Comparison of ENCODE assay signal across 12 mouse cellular contexts in genomic region chr8:104353186-104353585, GRCm38 (mm10). TPM values are rescaled to one million over a fixed set of nuclear protein-coding genes. Genes with fewer than 3 reads are reported as not detected.
A peak's percentile ranks its signal among the peaks of the same experiment; 100 is the strongest.
DNase-seq lines count a peak whose midpoint lies in the region; ATAC-seq lines count a peak whose summit lies in the region.
"Had no signal": no experiment of that assay in that cellular context is flagged by ENCODE, and none has a peak within 500 bp of the region (broad histone marks: within the 10 kb centered on the region; RNA-seq: fewer than 3 reads in every experiment).

No protein-coding gene starts in this region.

- WGBS in hindbrain, embryonic 14.5 days = 58% methylated on average over 5 of the region's 5 CpGs
- 54% methylated on average over 5 of the region's 5 CpGs for WGBS in hindbrain, embryonic 12.5 days
- WGBS in forebrain, embryonic 10.5 days = 69% methylated on average over 5 of the region's 5 CpGs

- no peaks in the 10 kb centered on the region for H3K4me1 ChIP-seq in hindbrain, embryonic 14.5 days (replicated peaks; ENCODE audit: control insufficient read depth, insufficient read depth, low read length)
- no peaks in the 10 kb centered on the region for H3K4me1 ChIP-seq in hindbrain, embryonic 12.5 days
- H3K4me1 ChIP-seq in forebrain, embryonic 10.5 days = peaks cover 8% of the 10 kb centered on the region; the same call in 1 of the 2 replicates

- H3K4me2 ChIP-seq in hindbrain, embryonic 14.5 days (replicated peaks) = no peak overlapping the region
- H3K4me2 ChIP-seq in hindbrain, embryonic 12.5 days (replicated peaks) = no peak overlapping the region

- DNase-seq in hindbrain, embryonic 14.5 days (ENCODE audit: low spot score) = no peak
- peak; percentile 26 for DNase-seq in 416B (ENCODE audit: low read depth)
- no peak for DNase-seq in forebrain, embryonic 10.5 days (ENCODE audit: extremely low spot score, low spot score)
- no peak for DNase-seq in urinary bladder, adult 2 months (ENCODE audit: low spot score)
- DNase-seq in heart, postnatal 14 days = no peak
- DNase-seq in thymus, postnatal 0 days (ENCODE audit: low spot score) = no peak
- DNase-seq: cerebellum, adult 18-20 months had no signal

- no peaks in the 10 kb centered on the region for H3K27me3 ChIP-seq in hindbrain, embryonic 14.5 days (ENCODE audit: control insufficient read depth, insufficient read depth, low read length)
- H3K27me3 ChIP-seq in hindbrain, embryonic 12.5 days = no peaks in the 10 kb centered on the region
- no peaks in the 10 kb centered on the region for H3K27me3 ChIP-seq in forebrain, embryonic 10.5 days (ENCODE audit: poor library complexity, severe bottlenecking)

- H3K27ac ChIP-seq in hindbrain, embryonic 14.5 days = no peak overlapping the region
- no peak overlapping the region for H3K27ac ChIP-seq in hindbrain, embryonic 12.5 days
- H3K27ac ChIP-seq in forebrain, embryonic 10.5 days = peak overlapping the region; percentile 40; the same call in 1 of the 2 replicates

- no peak overlapping the region for H3K4me3 ChIP-seq in hindbrain, embryonic 14.5 days (replicated peaks; ENCODE audit: low read length)
- H3K4me3 ChIP-seq in hindbrain, embryonic 12.5 days = no peak overlapping the region
- no peak overlapping the region for H3K4me3 ChIP-seq in forebrain, embryonic 10.5 days

- ATAC-seq in hindbrain, embryonic 14.5 days (ENCODE audit: low FRiP score) = peak; percentile 46; the same call in 1 of the 2 replicates
- no peak for ATAC-seq in hindbrain, embryonic 12.5 days (ENCODE audit: low FRiP score)
- peak; percentile 76 for ATAC-seq in megakaryocyte progenitor cell, adult 5-6 weeks (replicated peaks; ENCODE audit: poor library complexity)

- no peaks in the 10 kb centered on the region for H3K9me3 ChIP-seq in hindbrain, embryonic 14.5 days (ENCODE audit: control insufficient read depth, low read length)
- H3K9me3 ChIP-seq in hindbrain, embryonic 12.5 days (replicated peaks) = no peaks in the 10 kb centered on the region
- H3K9me3 ChIP-seq in forebrain, embryonic 10.5 days = no peaks in the 10 kb centered on the region

- intact Hi-C loops in heart, postnatal 14 days (cut with DNase I) = no loop called here

- peaks cover 20% of the 10 kb centered on the region for H3K36me3 ChIP-seq in hindbrain, embryonic 14.5 days (replicated peaks; ENCODE audit: control insufficient read depth, insufficient read depth)
- peaks cover 22% of the 10 kb centered on the region for H3K36me3 ChIP-seq in hindbrain, embryonic 12.5 days
- H3K36me3 ChIP-seq in forebrain, embryonic 10.5 days (replicated peaks) = peaks cover 42% of the 10 kb centered on the region

- no peak overlapping the region for H3K9ac ChIP-seq in hindbrain, embryonic 14.5 days
- no peak overlapping the region for H3K9ac ChIP-seq in hindbrain, embryonic 12.5 days

RNA-seq across cellular contexts. Expression of gene Cmtm3, which starts 14.0 kb away (rescaled TPM):
- 39.5 and 44.7 TPM in 2 replicates for polyA plus RNA-seq in hindbrain, embryonic 14.5 days (2014; fragmentation: Nextera tagmentation; extraction: Ambion mirVana)
- polyA plus RNA-seq in hindbrain, embryonic 12.5 days (2016; fragmentation: Nextera tagmentation; extraction: Ambion mirVana) = 84.4 and 92.5 TPM in 2 replicates
- polyA plus RNA-seq in forebrain, embryonic 10.5 days (2016; fragmentation: Nextera tagmentation; extraction: Ambion mirVana) = 68.5 and 70.9 TPM in 2 replicates
- 28.2 and 39.9 TPM in 2 replicates for total RNA-seq in megakaryocyte progenitor cell, adult 5-6 weeks (2015)
- total RNA-seq in megakaryocyte progenitor cell, adult 5-6 weeks (2017) = 12.0 and 21.6 TPM in 2 replicates
- polyA plus RNA-seq in urinary bladder, adult 2 months (2012; rRNA removed) = 72.8 and 74.9 TPM in 2 replicates
- total RNA-seq in heart, postnatal 14 days (2021) = 10 to 100 TPM; 31.4 to 31.5 TPM
- 31.5 and 32.3 TPM in 2 replicates for polyA plus RNA-seq in thymus, postnatal 0 days (2015; fragmentation: Nextera tagmentation; extraction: Ambion mirVana)

RNA-seq across cellular contexts. Expression of gene Cmtm2b, which starts 31.2 kb away (rescaled TPM):
- not detected in 2 replicates for polyA plus RNA-seq in hindbrain, embryonic 14.5 days (2014; fragmentation: Nextera tagmentation; extraction: Ambion mirVana)
- not detected in 2 replicates for polyA plus RNA-seq in hindbrain, embryonic 12.5 days (2016; fragmentation: Nextera tagmentation; extraction: Ambion mirVana)
- polyA plus RNA-seq in forebrain, embryonic 10.5 days (2016; fragmentation: Nextera tagmentation; extraction: Ambion mirVana) = not detected in 2 replicates
- not detected in 2 replicates for total RNA-seq in megakaryocyte progenitor cell, adult 5-6 weeks (2015)
- not detected in 2 replicates for total RNA-seq in megakaryocyte progenitor cell, adult 5-6 weeks (2017)
- polyA plus RNA-seq in urinary bladder, adult 2 months (2012; rRNA removed) = not detected in 2 replicates
- not detected for total RNA-seq in heart, postnatal 14 days (2021)
- not detected in 2 replicates for polyA plus RNA-seq in thymus, postnatal 0 days (2015; fragmentation: Nextera tagmentation; extraction: Ambion mirVana)
- total RNA-seq: left cerebral cortex, postnatal 10 days had no signal
- polyA plus RNA-seq: heart, embryonic 16.5 days; macrophage had no signal

RNA-seq across cellular contexts. Expression of gene Gm11020, which starts 31.8 kb away (rescaled TPM):
- not detected in 2 replicates for polyA plus RNA-seq in hindbrain, embryonic 14.5 days (2014; fragmentation: Nextera tagmentation; extraction: Ambion mirVana)
- not detected in 2 replicates for polyA plus RNA-seq in hindbrain, embryonic 12.5 days (2016; fragmentation: Nextera tagmentation; extraction: Ambion mirVana)
- polyA plus RNA-seq in forebrain, embryonic 10.5 days (2016; fragmentation: Nextera tagmentation; extraction: Ambion mirVana) = not detected in 2 replicates
- not detected in 2 replicates for total RNA-seq in megakaryocyte progenitor cell, adult 5-6 weeks (2015)
- total RNA-seq in megakaryocyte progenitor cell, adult 5-6 weeks (2017) = not detected in 2 replicates
- polyA plus RNA-seq in urinary bladder, adult 2 months (2012; rRNA removed) = not detected in 2 replicates
- not detected for total RNA-seq in heart, postnatal 14 days (2021)
- not detected in 2 replicates for polyA plus RNA-seq in thymus, postnatal 0 days (2015; fragmentation: Nextera tagmentation; extraction: Ambion mirVana)
- total RNA-seq: left cerebral cortex, postnatal 10 days had no signal
- polyA plus RNA-seq: heart, embryonic 16.5 days; macrophage had no signal

RNA-seq across cellular contexts. Expression of gene Cmtm4, which starts 42.4 kb away (rescaled TPM):
- polyA plus RNA-seq in hindbrain, embryonic 14.5 days (2014; fragmentation: Nextera tagmentation; extraction: Ambion mirVana) = 3.5 and 3.8 TPM in 2 replicates
- polyA plus RNA-seq in hindbrain, embryonic 12.5 days (2016; fragmentation: Nextera tagmentation; extraction: Ambion mirVana) = 2.3 and 2.4 TPM in 2 replicates
- polyA plus RNA-seq in forebrain, embryonic 10.5 days (2016; fragmentation: Nextera tagmentation; extraction: Ambion mirVana) = 2.2 and 2.5 TPM in 2 replicates
- 0.79 and 0.85 TPM in 2 replicates for total RNA-seq in megakaryocyte progenitor cell, adult 5-6 weeks (2015)
- 0.84 and 0.87 TPM in 2 replicates for total RNA-seq in megakaryocyte progenitor cell, adult 5-6 weeks (2017)
- 31.4 and 32.1 TPM in 2 replicates for polyA plus RNA-seq in urinary bladder, adult 2 months (2012; rRNA removed)
- 10 to 100 TPM; 12.1 to 13.6 TPM for total RNA-seq in heart, postnatal 14 days (2021)
- polyA plus RNA-seq in thymus, postnatal 0 days (2015; fragmentation: Nextera tagmentation; extraction: Ambion mirVana) = 0.73 and 0.86 TPM in 2 replicates

RNA-seq across cellular contexts. Expression of gene Cmtm1, which starts 43.2 kb away (rescaled TPM):
- not detected in 2 replicates for polyA plus RNA-seq in hindbrain, embryonic 14.5 days (2014; fragmentation: Nextera tagmentation; extraction: Ambion mirVana)
- not detected in 2 replicates for polyA plus RNA-seq in hindbrain, embryonic 12.5 days (2016; fragmentation: Nextera tagmentation; extraction: Ambion mirVana)
- not detected in 2 replicates for polyA plus RNA-seq in forebrain, embryonic 10.5 days (2016; fragmentation: Nextera tagmentation; extraction: Ambion mirVana)
- total RNA-seq in megakaryocyte progenitor cell, adult 5-6 weeks (2015) = not detected in 2 replicates
- not detected in 2 replicates for total RNA-seq in megakaryocyte progenitor cell, adult 5-6 weeks (2017)
- polyA plus RNA-seq in urinary bladder, adult 2 months (2012; rRNA removed) = not detected in 2 replicates
- not detected for total RNA-seq in heart, postnatal 14 days (2021)
- not detected in 2 replicates for polyA plus RNA-seq in thymus, postnatal 0 days (2015; fragmentation: Nextera tagmentation; extraction: Ambion mirVana)
- total RNA-seq: left cerebral cortex, postnatal 10 days had no signal
- polyA plus RNA-seq: heart, embryonic 16.5 days; macrophage had no signal
